Mouse (Mus musculus): ENCODE results near the gene Klhl2.

- no peak for TF ChIP-seq GATA1 (IDR thresholded peaks at IDR 0.05; ENCODE audit: low read length)
- no peak for TF ChIP-seq TAL1 (IDR thresholded peaks at IDR 0.05; ENCODE audit: low read length)
Measured at GRCm38 (mm10) chr8:64690306-64690705, 159.5 kb downstream of the Klhl2 start.

Data from erythroblast, embryonic 14.5 days (primary cell).